Mouse (Mus musculus): ENCODE results near the gene 2510039O18Rik.

DNA sequence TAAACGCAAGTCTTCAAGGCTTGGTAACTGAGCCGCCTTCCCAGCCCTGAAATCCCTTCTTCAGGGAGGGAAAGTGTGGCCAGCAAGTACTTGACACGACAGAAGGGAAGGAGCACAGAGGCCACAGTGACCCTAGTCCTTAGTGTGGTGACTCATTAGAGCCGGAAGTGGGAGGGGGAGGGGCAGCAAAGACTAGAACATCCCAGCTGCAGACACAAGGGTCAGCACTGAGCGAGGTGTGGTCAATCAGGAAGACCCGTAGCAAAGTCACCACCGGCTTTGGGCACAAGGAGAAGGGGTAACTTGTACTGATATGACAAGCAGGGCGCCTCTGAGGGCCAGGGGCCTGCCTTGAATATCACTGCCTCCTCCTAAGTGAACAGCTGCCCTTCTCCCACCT is 13.0 kb upstream of the 2510039O18Rik start:
- TF ChIP-seq CTCF (IDR thresholded peaks at IDR 0.05; ENCODE audit: low read depth, low read length) = no peak
- no peak for TF ChIP-seq TAL1 (conservative IDR thresholded peaks at IDR 0.05; ENCODE audit: low read depth, low read length)
- TF ChIP-seq GATA1 (IDR thresholded peaks at IDR 0.05; ENCODE audit: borderline replicate concordance, low read length) = no peak
- TF ChIP-seq POLR2AphosphoS5 (IDR thresholded peaks at IDR 0.05; ENCODE audit: insufficient replicate concordance, low read depth, low read length) = no peak

Measured in G1E (cell line).